Mouse (Mus musculus): ENCODE measurements around the gene Hapln3. TPM values are rescaled to one million over a fixed set of nuclear protein-coding genes. Genes with fewer than 3 reads are reported as not detected.
A peak's percentile ranks its signal among the peaks of the same experiment; 100 is the strongest.

Gene Hapln3
- 0.95 and 2.0 TPM in 2 replicates for polyA plus RNA-seq (2016; fragmentation: Nextera tagmentation; extraction: Ambion mirVana)

DNA sequence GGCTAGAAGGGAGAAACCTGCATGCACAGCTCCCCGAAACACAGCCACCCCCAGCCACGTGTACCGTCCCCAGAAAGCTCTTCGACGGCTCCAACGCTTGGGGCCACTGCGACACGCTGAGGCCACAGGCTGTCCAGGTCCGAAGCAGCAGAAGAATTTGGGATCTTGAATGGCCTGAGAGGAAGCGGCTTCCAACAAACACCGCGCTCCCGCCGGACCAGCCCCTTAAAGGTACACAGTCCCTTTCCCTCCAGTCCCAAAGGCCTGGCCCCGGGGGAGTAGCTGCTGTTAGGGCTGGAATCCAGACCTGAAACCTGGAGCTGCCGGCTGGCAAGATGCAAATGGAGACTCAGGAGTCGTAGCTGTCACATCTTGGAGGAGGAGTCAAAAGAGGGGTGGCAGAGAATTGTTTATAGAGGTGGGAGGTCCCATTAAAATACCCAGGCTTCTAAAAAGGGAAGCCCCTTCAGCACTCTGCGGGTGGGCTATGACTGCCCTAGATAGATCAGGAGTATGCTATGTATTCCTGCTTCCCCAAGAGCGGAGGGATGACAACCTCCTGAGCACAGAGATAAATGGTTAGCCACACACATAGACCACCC is at the start of gene Hapln3:
Gene Hapln3 (minus strand): TSS at position 176 of the 602 bp plus-strand sequence.
- H3K9me3 ChIP-seq, result no peaks in the 10 kb centered on the region
- 0 out of 2 replicates have a peak, but pooled peaks have one; percentile 17 for ATAC-seq (ENCODE audit: insufficient number of reproducible peaks, insufficient read depth, low FRiP score, low TSS enrichment, low read depth)
- H3K36me3 ChIP-seq, result peaks cover 24% of the 10 kb centered on the region
- peaks cover 19% of the 10 kb centered on the region for H3K27me3 ChIP-seq
- H3K27ac ChIP-seq, result no peak within 1 kb of the TSS
- peak within 1 kb of the TSS; percentile 58 for H3K4me2 ChIP-seq
- 3% methylated on average over 19 of the region's 19 CpGs for WGBS
- peaks cover 23% of the 10 kb centered on the region for H3K4me1 ChIP-seq (replicated peaks)
- peak within 1 kb of the TSS; percentile 34 for H3K4me3 ChIP-seq (replicated peaks)
- H3K9ac ChIP-seq (replicated peaks), result no peak within 1 kb of the TSS; the same call in 1 of the 2 replicates

DNA sequence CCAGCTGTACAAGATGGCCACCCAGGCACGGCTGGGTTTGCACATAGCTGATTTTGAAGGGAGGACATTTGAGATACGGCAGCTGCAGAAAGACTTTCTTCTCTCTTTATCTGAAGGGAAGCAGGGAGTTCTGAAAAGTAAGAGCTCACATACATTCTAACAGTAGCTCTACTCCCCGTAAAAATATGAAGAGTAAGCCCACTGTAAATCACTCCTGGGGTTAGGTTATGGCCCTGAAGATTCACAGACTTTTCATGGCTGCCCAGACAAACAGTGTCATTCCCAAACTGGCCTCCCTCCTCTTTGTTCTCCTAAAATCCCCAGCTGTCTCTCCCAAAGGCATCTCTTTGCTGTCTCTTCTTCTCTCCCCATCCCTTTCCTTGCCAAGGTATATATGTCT is 43.0 kb upstream of the Hapln3 start:
- Histone ChIP-seq H3K4me1 (replicated peaks) (no peaks in the 10 kb centered on the region), H3K36me3 (no peaks in the 10 kb centered on the region), H3K27me3 (no peaks in the 10 kb centered on the region), H3K9ac (replicated peaks) (no peak overlapping the region), H3K4me2 (no peak overlapping the region), H3K4me3 (replicated peaks) (no peak overlapping the region), H3K9me3 (no peaks in the 10 kb centered on the region), H3K27ac (no peak overlapping the region)
- 83% methylated on average over 3 of the region's 3 CpGs for WGBS
- ATAC-seq (ENCODE audit: insufficient number of reproducible peaks, insufficient read depth, low FRiP score, low TSS enrichment, low read depth), result no peak

DNA sequence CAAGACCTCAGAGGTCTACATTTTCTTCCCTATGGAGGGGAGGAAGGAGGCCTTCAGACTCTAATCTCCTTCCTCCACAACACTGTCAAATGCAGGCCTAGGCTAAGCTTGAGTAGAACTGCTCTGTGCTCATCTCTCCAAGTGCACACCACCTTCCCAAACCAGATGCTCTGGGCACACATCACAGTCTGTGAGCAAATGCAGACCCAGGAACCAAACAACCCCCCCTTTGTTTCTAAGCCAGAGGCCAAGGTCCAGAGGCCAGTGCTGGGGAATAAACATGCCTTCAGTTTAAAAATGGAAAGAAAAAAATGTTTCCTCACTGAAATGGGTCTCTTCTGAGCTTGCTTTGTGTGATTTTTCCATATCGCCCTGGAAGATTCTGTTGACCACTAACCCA is 41.0 kb upstream of the Hapln3 start:
- H3K9ac ChIP-seq (replicated peaks), result no peak overlapping the region
- no peak overlapping the region for H3K27ac ChIP-seq
- no peak overlapping the region for H3K4me2 ChIP-seq
- no peak for ATAC-seq (ENCODE audit: insufficient number of reproducible peaks, insufficient read depth, low FRiP score, low TSS enrichment, low read depth)
- no peak overlapping the region for H3K4me3 ChIP-seq (replicated peaks)
- H3K27me3 ChIP-seq, result no peaks in the 10 kb centered on the region
- 79% methylated on average over 1 of the region's 1 CpGs for WGBS
- H3K4me1 ChIP-seq (replicated peaks), result no peaks in the 10 kb centered on the region
- no peaks in the 10 kb centered on the region for H3K36me3 ChIP-seq
- no peaks in the 10 kb centered on the region for H3K9me3 ChIP-seq

DNA sequence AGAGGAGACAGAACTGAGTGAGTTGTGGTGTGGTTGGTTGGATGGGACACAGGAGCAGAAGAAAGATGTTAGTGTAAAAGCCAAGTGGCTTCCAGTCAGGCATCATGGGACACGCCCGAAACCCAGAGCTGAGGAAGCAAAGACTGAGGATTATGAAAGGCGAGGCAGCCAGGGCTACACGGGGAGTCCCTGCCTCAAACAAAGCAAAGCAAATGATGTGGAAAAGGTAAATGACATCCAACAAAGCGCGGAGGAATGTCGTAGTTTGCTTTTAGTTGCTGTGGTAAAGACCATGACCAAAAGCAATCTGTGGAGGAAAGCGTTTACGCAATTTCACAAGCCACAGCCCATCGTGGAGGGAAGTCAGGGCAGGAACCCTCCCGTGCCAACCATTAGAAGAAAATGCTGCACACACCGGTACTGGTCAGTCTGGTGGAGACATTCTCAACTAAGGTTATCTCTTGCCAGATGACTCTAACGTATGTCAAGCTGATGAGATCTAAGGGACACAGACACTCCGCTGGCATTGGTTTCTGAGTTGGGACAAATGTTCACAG is 36.3 kb upstream of the Hapln3 start:
- Histone ChIP-seq H3K36me3 (no peaks in the 10 kb centered on the region), H3K9ac (replicated peaks) (no peak overlapping the region), H3K4me3 (replicated peaks) (no peak overlapping the region), H3K4me2 (no peak overlapping the region), H3K9me3 (peaks cover 5% of the 10 kb centered on the region; the same call in 1 of the 2 replicates), H3K27me3 (no peaks in the 10 kb centered on the region), H3K4me1 (replicated peaks) (no peaks in the 10 kb centered on the region), H3K27ac (no peak overlapping the region)
- 88% methylated on average over 14 of the region's 14 CpGs for WGBS
- no peak for ATAC-seq (ENCODE audit: insufficient number of reproducible peaks, insufficient read depth, low FRiP score, low TSS enrichment, low read depth)

DNA sequence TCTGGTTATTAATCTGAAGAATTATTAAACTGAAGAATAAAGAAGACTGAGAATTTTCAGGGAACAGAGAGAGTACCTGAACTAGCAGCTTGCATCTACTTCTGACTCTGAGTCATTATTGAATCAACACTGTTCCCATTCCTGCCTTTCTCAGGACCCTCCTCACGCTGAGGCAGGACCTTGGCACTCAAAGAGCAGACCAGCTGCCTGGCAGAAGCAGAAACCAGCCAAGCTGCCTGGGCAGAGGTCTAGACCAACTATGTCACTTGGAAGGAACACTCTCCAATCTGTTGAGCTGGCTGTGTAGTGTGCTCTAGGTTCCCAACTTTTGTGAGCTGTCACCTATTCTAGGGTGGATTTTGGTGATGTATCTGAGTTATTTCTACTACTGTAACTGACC is 28.6 kb upstream of the Hapln3 start:
- no peak overlapping the region for H3K27ac ChIP-seq
- no peak for ATAC-seq (ENCODE audit: insufficient number of reproducible peaks, insufficient read depth, low FRiP score, low TSS enrichment, low read depth)
- no peak overlapping the region for H3K4me3 ChIP-seq (replicated peaks)
- 81% methylated on average over 1 of the region's 1 CpGs for WGBS
- H3K9me3 ChIP-seq, result peaks cover 6% of the 10 kb centered on the region; the same call in 1 of the 2 replicates
- H3K9ac ChIP-seq (replicated peaks), result no peak overlapping the region
- H3K4me1 ChIP-seq (replicated peaks), result no peaks in the 10 kb centered on the region
- H3K4me2 ChIP-seq, result no peak overlapping the region
- H3K27me3 ChIP-seq, result no peaks in the 10 kb centered on the region
- no peaks in the 10 kb centered on the region for H3K36me3 ChIP-seq

DNA sequence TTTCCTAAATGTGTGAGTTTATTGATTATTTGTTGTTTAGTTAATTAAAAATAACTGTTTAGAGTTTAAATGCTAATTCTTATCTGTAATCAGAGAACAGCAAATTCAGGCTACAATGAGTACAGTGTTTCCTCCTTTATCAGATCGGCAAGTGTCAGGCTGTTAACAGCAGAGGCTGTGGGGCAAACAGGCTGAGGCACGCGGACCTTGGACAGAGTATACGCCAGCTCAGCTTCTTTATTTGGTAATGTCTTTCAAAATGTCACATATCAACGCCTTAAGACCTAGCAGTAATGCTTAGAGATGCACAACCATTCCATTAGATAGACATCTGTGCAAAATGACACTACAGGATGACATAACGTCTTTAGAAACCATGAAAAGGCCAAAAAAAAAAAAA is 18.7 kb upstream of the Hapln3 start:
- Histone ChIP-seq H3K4me3 (replicated peaks) (no peak overlapping the region), H3K9me3 (no peaks in the 10 kb centered on the region), H3K4me2 (peak overlapping the region; percentile 85; the same call in 1 of the 2 replicates), H3K4me1 (replicated peaks) (peaks cover 24% of the 10 kb centered on the region), H3K9ac (replicated peaks) (no peak overlapping the region), H3K36me3 (peaks cover 10% of the 10 kb centered on the region), H3K27ac (no peak overlapping the region), H3K27me3 (no peaks in the 10 kb centered on the region)
- no peak for ATAC-seq (ENCODE audit: insufficient number of reproducible peaks, insufficient read depth, low FRiP score, low TSS enrichment, low read depth)
- WGBS, result 69% methylated on average over 6 of the region's 6 CpGs

DNA sequence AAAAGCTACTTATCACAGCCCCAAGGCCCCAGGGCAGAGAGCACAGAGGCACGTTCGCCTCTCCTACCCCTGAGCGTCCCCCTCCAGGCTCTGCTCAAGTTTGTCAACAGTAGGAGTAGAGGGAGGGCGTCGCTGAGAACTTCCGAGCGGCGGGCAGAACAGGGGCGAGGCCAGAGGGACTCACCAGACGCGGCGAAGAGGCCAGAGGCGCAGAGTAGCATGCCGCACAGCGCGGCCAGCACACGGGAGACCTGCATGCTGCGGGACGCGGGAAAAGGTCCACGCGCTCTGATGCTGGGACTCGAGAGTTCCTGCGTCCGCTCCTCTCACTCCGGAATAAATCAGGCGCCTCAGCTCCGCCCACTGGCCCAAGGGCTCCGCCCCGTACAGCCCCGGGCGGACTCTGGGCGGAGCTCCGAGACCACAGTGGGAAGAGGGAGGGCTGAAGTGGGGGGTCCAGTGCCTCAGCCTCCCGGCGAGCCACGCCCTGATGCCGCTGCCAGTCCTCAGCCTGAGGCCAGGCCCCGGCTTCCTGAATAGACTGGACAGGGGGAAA is 18.0 kb upstream of the Hapln3 start, which contains the start of gene Mfge8:
Gene Mfge8 (minus strand): TSS at position 350 of the 556 bp plus-strand sequence.
- Histone ChIP-seq H3K27ac (peak within 1 kb of the TSS; percentile 67; the same call in 1 of the 2 replicates), H3K9ac (replicated peaks) (peak within 1 kb of the TSS; percentile 78), H3K4me3 (replicated peaks) (peak within 1 kb of the TSS; percentile 76), H3K4me2 (peak within 1 kb of the TSS; percentile 85), H3K27me3 (no peaks in the 10 kb centered on the region), H3K36me3 (peaks cover 17% of the 10 kb centered on the region), H3K9me3 (no peaks in the 10 kb centered on the region), H3K4me1 (replicated peaks) (peaks cover 24% of the 10 kb centered on the region)
- ATAC-seq (ENCODE audit: insufficient number of reproducible peaks, insufficient read depth, low FRiP score, low TSS enrichment, low read depth), result peak; percentile 85
- under 1% methylated on average over 39 of the region's 39 CpGs for WGBS

DNA sequence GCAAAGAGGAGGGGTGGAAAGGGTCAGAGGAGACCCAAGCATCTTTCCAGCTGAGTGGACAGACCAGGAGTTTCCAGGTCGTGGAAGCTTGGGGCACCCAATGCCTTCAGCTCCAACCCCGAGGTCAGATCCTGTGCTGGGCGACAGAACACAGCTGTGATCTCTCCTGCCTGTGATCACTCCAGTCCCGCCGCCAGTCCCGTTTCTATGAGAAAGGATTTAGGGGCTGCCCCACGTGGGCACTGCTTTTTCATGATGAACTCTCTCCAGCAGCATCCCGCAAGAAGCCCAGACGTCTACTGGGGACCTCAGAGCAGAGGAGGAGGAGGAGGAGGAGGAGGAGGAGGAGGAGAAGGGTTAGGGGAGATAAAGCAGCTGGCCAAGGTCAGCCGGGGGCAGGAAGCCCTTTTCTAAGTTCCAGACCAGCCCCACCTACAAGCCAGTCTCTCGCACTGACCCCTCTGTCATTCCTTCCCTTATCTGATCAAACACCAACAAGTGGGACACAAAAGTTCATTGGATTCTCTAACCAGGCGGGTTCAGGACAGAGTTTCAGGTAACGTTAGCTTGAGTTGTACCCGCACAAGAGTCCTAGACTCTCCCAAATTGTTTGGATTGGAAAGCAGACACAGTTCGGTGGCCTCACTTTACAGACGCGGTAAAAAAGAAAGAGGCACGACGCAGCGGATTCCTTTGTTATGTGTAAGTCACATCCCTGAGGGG is 17.3 kb upstream of the Hapln3 start:
- ATAC-seq (ENCODE audit: insufficient number of reproducible peaks, insufficient read depth, low FRiP score, low TSS enrichment, low read depth), result no peak
- no peaks in the 10 kb centered on the region for H3K9me3 ChIP-seq
- H3K4me1 ChIP-seq (replicated peaks), result peaks cover 24% of the 10 kb centered on the region
- peak overlapping the region; percentile 76 for H3K4me3 ChIP-seq (replicated peaks)
- peaks cover 24% of the 10 kb centered on the region for H3K36me3 ChIP-seq
- peak overlapping the region; percentile 85 for H3K4me2 ChIP-seq
- H3K27me3 ChIP-seq, result no peaks in the 10 kb centered on the region
- H3K27ac ChIP-seq, result peak overlapping the region; percentile 67; the same call in 1 of the 2 replicates
- peak overlapping the region; percentile 78 for H3K9ac ChIP-seq (replicated peaks)
- under 1% methylated on average over 20 of the region's 20 CpGs for WGBS

DNA sequence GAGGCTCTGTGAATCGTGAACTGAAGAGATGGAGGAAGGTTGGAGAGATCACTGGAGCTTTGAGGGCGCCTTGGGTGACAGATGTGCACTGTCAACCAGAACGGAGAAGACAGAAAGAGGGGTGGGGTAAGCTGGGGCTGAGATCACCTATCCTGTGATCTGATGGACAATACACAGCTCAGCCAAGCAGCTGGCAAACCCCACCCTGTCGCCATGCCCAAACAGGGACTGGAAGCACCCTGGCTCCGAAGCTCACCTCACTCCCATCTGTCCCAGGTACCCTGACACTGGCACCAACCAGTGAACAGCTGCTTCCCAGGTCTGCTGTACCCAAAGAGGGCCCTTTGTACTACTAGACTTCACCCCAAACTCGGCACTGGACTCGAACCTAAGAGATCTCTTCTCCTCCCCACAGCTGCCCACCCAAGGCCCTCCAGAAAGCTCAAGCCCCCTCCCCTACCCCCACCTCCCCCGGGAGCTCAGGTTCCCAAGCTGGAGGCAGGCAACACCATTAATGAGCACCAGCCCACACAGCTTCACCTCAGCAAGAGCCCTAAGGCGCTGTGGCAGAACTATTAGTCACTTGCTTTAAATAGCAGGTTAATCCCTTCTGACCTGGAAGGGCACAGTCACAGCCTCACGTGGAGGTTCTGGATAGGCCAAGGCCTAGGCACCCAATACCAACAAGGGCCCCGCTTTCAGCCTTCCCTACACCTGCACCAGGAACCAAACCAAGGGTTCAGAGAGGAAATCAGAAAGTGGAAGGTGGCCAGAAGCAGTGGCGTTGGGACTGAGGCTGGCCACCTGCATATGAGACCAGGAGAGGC is 16.4 kb upstream of the Hapln3 start:
- peaks cover 33% of the 10 kb centered on the region for H3K36me3 ChIP-seq
- H3K4me1 ChIP-seq (replicated peaks), result peaks cover 24% of the 10 kb centered on the region
- peak overlapping the region; percentile 78; the same call in 1 of the 2 replicates for H3K9ac ChIP-seq (replicated peaks)
- no peak overlapping the region for H3K27ac ChIP-seq
- H3K9me3 ChIP-seq, result no peaks in the 10 kb centered on the region
- H3K27me3 ChIP-seq, result no peaks in the 10 kb centered on the region
- H3K4me3 ChIP-seq (replicated peaks), result peak overlapping the region; percentile 76
- 0 out of 2 replicates have a peak, but pooled peaks have one; percentile 11 for ATAC-seq (ENCODE audit: insufficient number of reproducible peaks, insufficient read depth, low FRiP score, low TSS enrichment, low read depth)
- H3K4me2 ChIP-seq, result peak overlapping the region; percentile 85
- 37% methylated on average over 12 of the region's 12 CpGs for WGBS

DNA sequence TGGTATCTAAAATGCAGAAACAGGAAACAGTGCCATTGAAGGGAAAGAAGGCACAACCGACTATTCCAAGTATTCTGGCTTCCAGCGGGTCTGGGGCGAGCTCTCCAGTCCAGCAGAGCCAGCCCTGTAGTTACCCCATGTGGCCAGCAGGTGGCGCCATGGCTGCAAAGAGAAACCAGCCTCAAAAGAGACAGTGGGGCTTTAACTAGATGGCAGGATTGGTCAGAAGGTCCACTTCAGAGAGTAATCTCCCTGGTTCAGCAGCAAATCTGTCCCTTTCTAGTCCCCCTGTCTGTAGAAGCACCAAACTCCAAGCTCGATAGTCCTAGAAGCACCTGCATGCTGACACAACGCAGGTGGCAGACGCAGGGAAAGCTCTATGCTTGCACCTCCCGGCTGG is 10.1 kb upstream of the Hapln3 start:
- no peak for ATAC-seq (ENCODE audit: insufficient number of reproducible peaks, insufficient read depth, low FRiP score, low TSS enrichment, low read depth)
- H3K4me1 ChIP-seq (replicated peaks), result no peaks in the 10 kb centered on the region
- 38% methylated on average over 8 of the region's 8 CpGs for WGBS
- H3K4me3 ChIP-seq (replicated peaks), result no peak overlapping the region
- H3K4me2 ChIP-seq, result no peak overlapping the region
- peaks cover 87% of the 10 kb centered on the region for H3K36me3 ChIP-seq
- no peak overlapping the region for H3K9ac ChIP-seq (replicated peaks)
- no peak overlapping the region for H3K27ac ChIP-seq
- no peaks in the 10 kb centered on the region for H3K27me3 ChIP-seq
- no peaks in the 10 kb centered on the region for H3K9me3 ChIP-seq
